Mouse (Mus musculus) ES-CJ7 (cell line): ENCODE measurements around the gene Ric3.

Experiments
- DNase-seq: peaks from one replicate; pipeline ENCODE4 v3.0.0; 2011; ENCODE audit warnings: low read depth, low spot score

Gene Ric3

GRCm38 (mm10) chr7:109000315-109000954 is 82.7 kb downstream of the Ric3 start:
- peak; percentile 61 for DNase-seq

DNA sequence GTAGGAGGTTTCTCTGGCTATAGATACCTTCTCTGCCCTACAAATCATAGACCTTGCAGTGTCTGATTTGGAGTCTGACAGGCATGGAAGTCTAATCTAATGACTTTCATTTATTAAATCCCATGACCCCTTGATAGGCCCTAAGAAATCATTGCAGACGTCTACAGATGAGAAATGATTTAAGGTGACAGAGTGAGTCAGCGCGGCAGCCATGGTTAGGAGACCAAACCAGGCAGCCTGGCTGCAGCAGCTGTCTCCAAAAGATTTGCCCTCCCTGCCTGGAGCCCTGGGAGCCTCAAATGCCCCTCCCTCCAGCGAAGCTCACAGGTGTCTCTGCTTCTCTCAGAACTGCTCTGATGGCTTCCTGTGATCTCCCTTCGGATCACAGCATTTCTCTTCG is 87.0 kb downstream of the Ric3 start:
- no peak for DNase-seq

DNA sequence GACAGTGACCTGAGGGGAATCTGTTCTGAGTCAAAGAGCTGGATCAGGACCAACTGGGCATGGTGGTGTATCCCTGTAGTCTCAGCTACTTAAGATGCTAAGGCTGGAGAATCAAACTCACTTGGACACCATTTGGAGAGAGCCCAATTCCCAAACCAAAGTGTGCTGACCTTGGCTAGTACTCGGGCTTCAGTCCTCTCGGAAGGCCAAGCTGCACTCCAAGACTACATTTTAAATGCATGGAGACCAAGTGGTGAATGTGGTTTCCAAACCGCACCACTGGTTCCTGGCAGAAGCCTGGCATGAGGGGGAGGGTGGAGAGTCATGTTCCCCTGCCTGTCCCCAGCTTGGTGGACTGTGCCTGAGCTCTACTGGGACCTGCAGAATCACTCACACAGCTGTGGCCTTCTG is 89.2 kb downstream of the Ric3 start:
- no peak for DNase-seq

- no peak for DNase-seq
Measured at GRCm38 (mm10) chr7:108993230-108993629, 89.9 kb downstream of the Ric3 start.

GRCm38 (mm10) chr7:108991207-108991606 is 91.9 kb downstream of the Ric3 start:
- no peak for DNase-seq

DNA sequence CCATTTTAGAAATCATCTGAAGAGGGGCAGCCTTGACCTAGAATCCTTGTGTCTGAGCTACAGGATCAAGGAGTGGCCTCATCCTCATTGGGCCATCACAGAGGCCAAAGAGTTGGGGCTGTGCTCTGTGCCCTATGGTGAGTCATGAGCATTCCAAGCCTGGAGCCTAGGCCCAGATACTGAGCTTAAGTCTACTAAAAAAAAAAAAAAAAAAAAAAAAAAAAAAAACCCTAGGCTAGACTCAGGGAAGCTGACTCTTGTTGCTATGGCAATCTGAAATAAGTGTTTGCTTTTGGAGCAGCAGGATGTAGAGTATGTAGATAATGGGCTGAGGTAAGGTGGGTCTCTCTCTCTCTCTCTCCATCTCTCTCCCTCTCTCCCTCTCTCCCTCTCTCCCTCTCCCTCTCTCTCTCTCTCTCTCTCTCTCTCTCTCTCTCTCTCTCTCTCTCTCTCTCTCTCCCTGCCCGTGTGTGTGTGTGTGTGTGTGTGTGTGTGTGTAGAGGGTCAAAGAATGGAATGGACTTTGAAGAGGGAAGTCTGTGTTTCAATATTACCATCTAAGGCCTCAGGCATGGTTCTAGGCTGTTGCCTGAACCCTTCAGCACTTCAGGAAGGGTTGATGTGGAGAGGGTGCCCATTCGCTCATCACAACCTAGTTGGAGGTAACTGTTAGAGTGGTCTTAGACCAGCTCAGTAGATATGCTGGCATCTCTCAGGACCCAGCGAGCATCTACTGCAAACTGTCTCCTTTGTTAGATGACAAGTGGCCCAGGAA is 97.0 kb downstream of the Ric3 start:
- DNase-seq, result no peak
